Mouse (Mus musculus) cerebellum, adult 2 months (tissue): Measurements from ENCODE around the gene Asgr1.

Experiments
- CTCF ChIP-seq: fragments of 200-500 bp; IDR thresholded peaks from 2 replicates; pipeline ENCODE4 v1.5.1; 2011; ENCODE audit warnings: low read depth, mild to moderate bottlenecking, control low read depth, low read length, moderate library complexity, borderline replicate concordance; ENCODE audit not compliant: insufficient read depth
- POLR2A ChIP-seq: fragments of 200-500 bp; IDR thresholded peaks from 2 replicates; pipeline ENCODE4 v1.6.1; 2011; ENCODE audit warnings: low read length, control low read depth, borderline replicate concordance; ENCODE audit not compliant: insufficient read depth

GRCm38 (mm10) chr11:70031321-70031670, 22.6 kb upstream of the Asgr1 start:
- TF ChIP-seq CTCF (no peak), POLR2A (no peak)
